Mouse (Mus musculus) retina, embryonic 14.5 days (tissue): ENCODE results near the gene Sun2.

Experiments
- DNase-seq: peaks from one replicate; pipeline ENCODE4 v3.0.0-alpha.2; 2015; ENCODE audit warnings: low spot score

Gene Sun2

GRCm38 (mm10) chr15:79725190-79725789 lies 17.0 kb downstream of the Sun2 start:
- DNase-seq: no peak

DNA sequence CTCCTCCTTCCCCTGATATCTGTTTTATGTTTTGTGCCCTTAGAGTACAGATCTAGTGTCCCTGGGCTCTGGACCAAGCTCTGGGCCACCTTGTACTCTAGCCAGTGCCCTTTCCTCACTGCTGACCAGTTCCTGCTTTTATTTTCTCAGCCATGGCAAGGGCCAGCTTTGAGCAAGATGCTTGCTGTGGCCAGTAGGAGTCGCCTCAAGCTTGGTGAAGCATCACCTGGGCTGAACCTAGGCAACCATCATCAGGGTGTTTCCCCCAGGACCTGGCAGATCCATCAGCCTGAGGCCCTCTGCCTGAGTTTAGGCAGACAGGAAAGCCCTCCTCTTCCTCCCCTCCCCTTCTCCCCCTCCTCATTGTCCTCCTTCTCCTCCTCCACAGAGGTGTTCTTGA lies 18.9 kb downstream of the Sun2 start:
- peak; percentile 46 for DNase-seq

DNA sequence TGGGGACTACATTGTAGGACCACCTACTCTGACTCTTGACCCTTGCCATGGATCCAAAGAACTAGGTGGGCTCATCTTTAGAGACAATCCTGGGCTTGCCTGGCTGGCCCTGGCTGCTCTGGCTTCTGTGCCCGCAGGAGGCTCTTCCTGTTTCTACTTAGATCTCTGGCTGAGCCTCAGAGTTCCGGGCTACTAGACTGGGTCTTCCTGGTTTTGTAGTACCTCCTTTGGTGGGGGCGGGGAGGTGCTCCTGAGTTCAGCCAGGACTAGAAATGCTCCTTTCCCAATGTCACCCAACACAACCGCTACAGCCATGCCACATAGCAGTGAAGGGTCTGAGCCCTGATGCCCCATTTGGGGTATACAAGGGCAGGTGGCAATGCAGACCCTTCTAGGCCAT lies 21.5 kb downstream of the Sun2 start:
- no peak for DNase-seq

DNA sequence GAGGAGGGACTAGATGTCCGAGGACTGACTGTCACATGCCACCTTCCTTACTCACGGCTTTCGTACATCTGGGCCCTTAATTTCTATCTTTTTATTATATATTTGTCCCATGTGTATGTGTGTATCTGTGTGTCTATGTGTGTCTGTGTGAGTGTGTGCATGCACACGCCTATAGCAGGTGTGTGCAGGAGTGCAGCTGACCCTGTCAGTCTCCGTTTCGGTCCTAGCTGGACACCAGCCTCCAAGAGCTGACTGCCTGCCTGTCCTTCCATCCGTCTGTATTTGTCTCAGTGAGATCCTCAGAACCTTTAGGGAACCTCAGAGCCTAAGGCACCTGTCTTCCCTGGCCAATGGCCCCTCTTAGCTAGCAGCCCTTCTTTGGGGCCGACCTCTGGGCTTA lies 22.1 kb downstream of the Sun2 start:
- DNase-seq: no peak

GRCm38 (mm10) chr15:79716710-79717109 lies 25.6 kb downstream of the Sun2 start:
- no peak for DNase-seq

GRCm38 (mm10) chr15:79715646-79716045 lies 26.7 kb downstream of the Sun2 start:
- DNase-seq: no peak

GRCm38 (mm10) chr15:79708229-79708822 lies 34.0 kb downstream of the Sun2 start:
- no peak for DNase-seq

DNA sequence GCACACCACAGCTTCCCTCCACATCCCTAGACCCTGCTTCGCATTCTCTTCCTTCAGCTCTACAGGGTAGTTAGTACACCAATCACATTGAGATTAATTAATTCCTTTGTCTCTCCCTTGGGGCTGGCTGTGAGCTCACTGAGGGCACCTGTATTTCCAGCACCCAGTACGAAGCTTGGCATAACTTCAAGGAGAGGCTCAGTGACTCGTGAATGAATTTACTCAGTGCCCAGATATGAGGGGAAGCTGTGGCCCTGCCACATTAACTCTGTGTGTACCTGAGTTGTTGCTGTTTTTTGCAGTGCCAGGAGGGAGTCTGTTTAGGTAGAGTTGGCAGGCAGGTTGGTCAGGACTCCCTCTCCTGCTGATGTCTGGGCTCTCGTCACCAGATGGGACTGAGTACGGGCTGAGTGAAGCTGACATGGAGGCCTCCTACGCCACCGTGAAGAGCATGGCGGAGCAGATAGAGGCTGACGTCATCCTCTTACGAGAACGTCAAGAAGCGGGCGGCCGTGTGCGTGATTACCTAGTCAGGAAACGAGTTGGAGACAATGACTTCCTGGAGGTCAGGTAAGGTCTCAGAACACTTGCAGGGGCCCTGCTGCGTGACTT lies 35.6 kb downstream of the Sun2 start:
- DNase-seq: no peak

GRCm38 (mm10) chr15:79697558-79698187 lies 44.7 kb downstream of the Sun2 start:
- DNase-seq: no peak

- peak; percentile 15 for DNase-seq
These were observed 45.3 kb downstream of the Sun2 start for GRCm38 (mm10) chr15:79697011-79697410.

DNA sequence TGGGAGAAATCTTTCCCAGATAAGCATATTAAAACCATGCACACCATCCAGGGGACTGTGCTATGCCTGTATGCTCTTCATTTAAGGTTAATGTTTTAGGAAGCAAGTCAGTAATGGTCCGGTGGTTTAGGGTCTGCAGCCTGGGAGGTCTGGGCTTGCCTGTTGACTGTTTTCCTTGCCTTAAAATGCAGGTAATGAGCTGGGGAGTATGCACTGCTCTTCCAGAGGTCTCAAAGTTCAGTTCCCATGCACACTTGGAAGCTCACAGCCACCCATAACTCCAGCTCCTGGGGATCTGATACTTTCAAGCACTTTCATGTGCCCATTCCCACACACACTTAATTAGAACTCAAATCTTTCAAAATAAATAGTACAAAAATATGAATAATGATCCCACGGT lies 45.8 kb downstream of the Sun2 start:
- DNase-seq: no peak

- DNase-seq: no peak
These were observed 46.8 kb downstream of the Sun2 start for GRCm38 (mm10) chr15:79695516-79695915.

GRCm38 (mm10) chr15:79694512-79694911 lies 47.8 kb downstream of the Sun2 start:
- DNase-seq: no peak

DNA sequence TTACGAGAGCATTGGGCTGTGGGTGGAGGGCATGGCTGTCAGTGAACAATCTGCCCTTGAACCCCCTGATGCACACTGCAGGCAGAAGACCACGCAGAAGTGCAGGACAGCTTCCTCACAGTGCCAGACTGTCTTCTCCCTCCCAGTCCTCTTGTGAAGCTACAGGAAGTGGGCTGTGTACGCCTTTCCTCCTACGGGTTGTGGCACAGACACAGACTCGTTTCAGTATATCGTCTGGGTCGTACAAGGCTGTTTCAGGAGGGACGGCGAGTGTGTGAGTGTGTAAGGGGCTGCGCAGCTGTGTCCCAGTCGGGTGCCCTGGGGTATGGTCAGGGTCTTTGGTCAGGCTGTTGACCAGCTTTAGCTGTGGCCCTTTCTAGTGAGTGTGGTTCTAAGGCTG lies 48.6 kb downstream of the Sun2 start:
- DNase-seq: no peak

- DNase-seq: no peak
These were observed 50.0 kb downstream of the Sun2 start for GRCm38 (mm10) chr15:79692334-79692733.

DNA sequence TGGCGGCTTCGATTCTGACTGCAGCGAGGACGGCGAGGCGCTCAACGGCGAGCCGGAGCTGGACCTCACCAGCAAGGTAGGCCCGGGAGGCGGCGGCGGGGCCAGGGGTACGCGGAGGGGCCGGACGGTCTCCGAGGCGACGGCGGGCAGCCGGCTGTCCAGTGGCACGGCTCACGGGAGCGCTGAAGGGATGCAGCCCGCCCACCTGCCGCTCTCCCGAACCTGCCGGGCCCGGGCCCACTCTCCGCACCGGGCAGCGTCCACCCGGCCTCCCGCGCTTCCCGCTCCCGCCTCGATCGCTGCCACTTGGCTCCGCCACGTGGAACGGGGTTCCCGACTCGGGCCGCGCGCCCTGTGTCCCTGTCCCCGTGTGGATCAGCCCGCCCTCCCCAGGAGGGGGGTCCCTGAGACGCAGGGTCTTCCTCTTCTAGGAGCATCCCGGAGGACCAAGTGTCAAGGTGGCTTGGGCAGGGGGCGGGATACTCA lies 51.3 kb downstream of the Sun2 start:
- DNase-seq: no peak

DNA sequence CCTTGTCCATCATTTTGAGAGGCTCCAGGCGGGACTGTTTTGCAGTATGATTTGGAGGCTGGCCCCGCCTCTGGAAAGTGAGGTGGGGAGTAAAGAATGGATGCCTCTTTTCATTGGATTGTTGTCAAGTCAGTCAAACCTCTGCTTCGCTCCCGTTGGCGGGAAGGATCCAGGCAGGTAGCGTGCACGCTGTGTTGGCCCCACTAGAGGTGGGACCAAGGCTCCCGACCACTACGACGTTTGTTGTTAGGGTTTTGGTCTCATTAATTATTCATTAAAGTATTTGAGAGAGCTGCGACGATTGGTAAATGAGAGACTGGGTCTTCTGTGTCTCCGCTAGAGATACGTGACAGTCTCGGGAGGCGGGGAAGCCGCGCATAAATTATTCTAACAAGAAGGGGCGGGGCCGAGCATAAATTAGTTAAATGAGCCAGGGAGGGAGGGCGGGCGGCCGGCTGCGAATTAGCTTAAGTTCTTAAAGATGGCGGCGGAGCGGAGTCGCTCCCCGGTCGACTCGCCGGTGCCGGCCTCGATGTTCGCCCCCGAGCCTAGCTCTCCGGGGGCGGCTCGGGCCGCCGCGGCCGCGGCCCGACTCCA lies 51.8 kb downstream of the Sun2 start, which contains the start of gene Gtpbp1:
Gene Gtpbp1, plus strand, starts transcription at position 420 of the 597 bp plus-strand sequence.
- DNase-seq: peak; percentile 100

DNA sequence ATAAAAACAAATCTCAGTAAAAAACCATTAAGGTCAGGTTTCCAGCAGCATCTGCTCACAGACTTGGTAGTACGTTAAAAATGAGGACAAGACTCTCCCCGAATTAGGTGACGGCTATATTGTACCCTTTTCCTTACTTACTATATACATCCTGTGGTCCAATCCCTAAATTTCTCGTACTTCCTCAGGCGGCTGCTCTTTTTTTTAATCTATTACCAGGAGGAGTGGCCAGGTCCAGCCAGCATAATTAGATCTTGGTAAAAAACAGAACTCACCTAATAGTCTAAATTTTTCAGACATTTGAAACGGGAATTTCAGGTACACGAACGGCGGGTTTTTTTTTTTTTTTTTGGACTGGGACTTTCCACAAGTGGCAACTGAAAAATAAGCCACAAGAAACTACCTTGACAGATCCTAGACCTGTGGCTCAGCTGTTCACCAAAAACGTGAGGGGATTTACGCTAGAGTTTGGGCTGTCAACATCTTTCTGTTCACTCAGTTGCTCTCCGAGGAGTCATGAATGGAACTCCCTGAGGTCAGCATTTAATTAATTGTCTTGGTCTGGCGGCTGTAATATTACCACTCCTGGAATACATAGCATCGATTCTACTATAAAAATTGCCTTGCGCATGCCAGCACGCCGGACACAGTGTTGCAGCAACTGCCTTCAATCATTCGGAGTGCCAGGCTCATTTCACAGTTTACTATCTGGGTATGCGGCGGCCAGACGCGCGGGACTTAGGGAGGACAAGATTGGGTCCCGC lies 52.5 kb downstream of the Sun2 start:
- DNase-seq: no peak

DNA sequence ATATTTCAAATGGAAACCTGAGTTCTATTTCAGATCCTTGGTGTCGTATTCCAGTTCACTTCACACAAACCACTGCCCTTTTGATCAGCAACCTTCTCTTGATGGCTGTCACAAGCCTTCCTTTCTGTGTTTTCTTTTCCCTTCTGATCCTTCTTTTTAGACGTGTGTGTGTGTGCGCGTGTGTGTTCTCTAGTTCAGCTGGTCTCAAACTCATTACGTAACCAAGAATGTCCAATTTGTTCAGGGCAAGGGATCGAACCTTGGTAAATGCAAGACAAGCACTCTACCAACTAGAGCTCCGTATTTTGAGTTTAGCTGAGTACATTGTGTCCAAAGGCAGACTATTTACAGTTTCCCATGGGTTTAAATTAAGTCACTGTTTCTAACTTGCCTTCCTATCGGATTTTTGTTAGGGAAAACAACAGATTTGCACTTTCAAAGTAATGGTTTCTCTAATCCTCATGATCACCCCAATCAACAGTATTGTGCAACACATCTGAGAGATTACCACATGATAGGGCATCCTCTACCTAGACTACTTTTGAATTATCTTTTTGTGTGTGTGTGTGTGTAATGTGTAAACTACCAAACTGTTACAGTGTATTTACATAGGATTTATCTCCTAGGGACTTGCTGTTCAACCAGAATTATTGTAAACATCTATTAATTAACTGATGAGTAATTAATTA lies 53.9 kb downstream of the Sun2 start:
- no peak for DNase-seq

DNA sequence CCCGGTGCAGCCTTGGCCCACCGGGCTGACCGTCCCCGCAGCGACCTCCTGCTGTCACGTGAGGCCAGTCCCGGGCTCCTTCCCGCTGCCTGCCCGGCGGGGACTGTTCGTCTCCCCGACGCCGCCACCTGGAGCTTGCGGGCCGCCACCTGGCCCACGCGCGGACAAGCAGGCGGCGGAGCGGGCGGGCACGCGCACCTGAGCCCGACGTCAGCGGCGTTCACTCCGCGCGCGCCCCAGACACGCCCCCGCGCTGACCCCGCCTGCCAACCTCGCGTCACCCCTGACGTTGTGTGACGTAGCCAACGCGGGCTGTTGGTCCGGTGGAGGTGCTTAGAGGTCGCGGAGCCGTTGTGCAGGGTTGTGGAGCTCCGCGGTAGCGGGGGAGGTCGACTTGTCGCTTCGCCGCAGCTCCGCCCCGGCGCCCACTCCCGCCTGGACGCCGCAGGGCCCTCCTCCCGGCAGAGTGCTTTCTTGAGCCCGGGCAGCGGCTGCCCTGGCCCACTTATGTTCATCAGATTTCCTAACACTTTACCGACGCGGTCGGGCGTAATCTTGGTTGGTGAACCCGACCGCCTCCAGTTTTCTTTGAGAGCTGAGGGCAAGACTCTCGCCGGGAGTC lies 54.6 kb downstream of the Sun2 start, which contains the start of gene Josd1:
Gene Josd1, minus strand, starts transcription at position 274 of the 622 bp plus-strand sequence.
- peak; percentile 91 for DNase-seq

- DNase-seq: no peak
These were observed 55.2 kb downstream of the Sun2 start for GRCm38 (mm10) chr15:79687175-79687574.
